Mouse (Mus musculus): ENCODE results near the gene Sin3b. TPM values are rescaled to one million over a fixed set of nuclear protein-coding genes. Genes with fewer than 3 reads are reported as not detected.

Sin3b gene
- polyA plus RNA-seq, 1 experiment from 2014 or later, result 191 TPM

- no peak for ATAC-seq (replicated peaks; ENCODE audit: low FRiP score, low TSS enrichment, low read depth)
- no peaks in the 10 kb centered on the region for H3K9me3 ChIP-seq (ENCODE audit: control insufficient read depth, low read length)
- H3K27me3 ChIP-seq (replicated peaks; ENCODE audit: control insufficient read depth, insufficient read depth, low read length), result no peaks in the 10 kb centered on the region
- no peak for DNase-seq (ENCODE audit: low spot score)
- H3K4me1 ChIP-seq (replicated peaks; ENCODE audit: control insufficient read depth, insufficient read depth, low read length), result no peaks in the 10 kb centered on the region
- no peaks in the 10 kb centered on the region for H3K36me3 ChIP-seq (ENCODE audit: control insufficient read depth, insufficient read depth, low read length)
- H3K4me2 ChIP-seq (ENCODE audit: low read length), result no peak overlapping the region
- 90% methylated on average over 4 of the region's 4 CpGs for WGBS
- no peak overlapping the region for H3K9ac ChIP-seq (ENCODE audit: low read length)
- H3K4me3 ChIP-seq (ENCODE audit: low read depth, low read length), result no peak overlapping the region
- no peak overlapping the region for H3K27ac ChIP-seq (ENCODE audit: low read depth)
Measured at GRCm38 (mm10) chr8:72780644-72781043, 57.6 kb downstream of the Sin3b start.

GRCm38 (mm10) chr8:72801583-72801982 is 78.5 kb downstream of the Sin3b start:
- Histone ChIP-seq H3K4me2 (ENCODE audit: low read length) (no peak overlapping the region), H3K27me3 (replicated peaks; ENCODE audit: control insufficient read depth, insufficient read depth, low read length) (no peaks in the 10 kb centered on the region), H3K36me3 (ENCODE audit: control insufficient read depth, insufficient read depth, low read length) (no peaks in the 10 kb centered on the region), H3K9me3 (ENCODE audit: control insufficient read depth, low read length) (no peaks in the 10 kb centered on the region), H3K27ac (ENCODE audit: low read depth) (no peak overlapping the region), H3K4me1 (replicated peaks; ENCODE audit: control insufficient read depth, insufficient read depth, low read length) (no peaks in the 10 kb centered on the region), H3K9ac (ENCODE audit: low read length) (no peak overlapping the region), H3K4me3 (ENCODE audit: low read depth, low read length) (no peak overlapping the region)
- no peak for DNase-seq (ENCODE audit: low spot score)
- no peak for ATAC-seq (replicated peaks; ENCODE audit: low FRiP score, low TSS enrichment, low read depth)
- WGBS, result 75% methylated on average over 2 of the region's 2 CpGs

Small RNA genes lying within 50 kb of the gene (microRNA-seq; reads per million reads assigned to microRNA genes)
- gene Gm26237, result not detected

Other genes starting within 250 kb of the Sin3b start
- gene Cherp, start 248.1 kb upstream of the Sin3b start, polyA plus RNA-seq (2014; fragmentation: Nextera tagmentation; extraction: Ambion mirVana), result 64.0 and 64.3 TPM in 2 replicates
- 11.2 and 13.5 TPM in 2 replicates for gene Slc35e1, start 230.7 kb upstream of the Sin3b start, polyA plus RNA-seq (2014; fragmentation: Nextera tagmentation; extraction: Ambion mirVana)
- 13.9 and 14.9 TPM in 2 replicates for gene Med26, start 175.0 kb upstream of the Sin3b start, polyA plus RNA-seq (2014; fragmentation: Nextera tagmentation; extraction: Ambion mirVana)
- gene Smim7, start 152.2 kb upstream of the Sin3b start, polyA plus RNA-seq (2014; fragmentation: Nextera tagmentation; extraction: Ambion mirVana), result 129 and 137 TPM in 2 replicates
- 15.7 and 17.8 TPM in 2 replicates for gene Tmem38a, start 151.2 kb upstream of the Sin3b start, polyA plus RNA-seq (2014; fragmentation: Nextera tagmentation; extraction: Ambion mirVana)
- 0.03 and 0.05 TPM in 2 replicates for gene Nwd1, start 76.6 kb upstream of the Sin3b start, polyA plus RNA-seq (2014; fragmentation: Nextera tagmentation; extraction: Ambion mirVana)
- gene F2rl3, start 38.6 kb downstream of the Sin3b start, polyA plus RNA-seq (2014; fragmentation: Nextera tagmentation; extraction: Ambion mirVana), result 5.0 and 5.8 TPM in 2 replicates